Mouse (Mus musculus): Measurements from ENCODE around the gene Sema6c. TPM values are rescaled to one million over a fixed set of nuclear protein-coding genes. Genes with fewer than 3 reads are reported as not detected.

Gene Sema6c
- polyA plus RNA-seq, 1 experiment from 2014 or later: 59.5 TPM

DNA sequence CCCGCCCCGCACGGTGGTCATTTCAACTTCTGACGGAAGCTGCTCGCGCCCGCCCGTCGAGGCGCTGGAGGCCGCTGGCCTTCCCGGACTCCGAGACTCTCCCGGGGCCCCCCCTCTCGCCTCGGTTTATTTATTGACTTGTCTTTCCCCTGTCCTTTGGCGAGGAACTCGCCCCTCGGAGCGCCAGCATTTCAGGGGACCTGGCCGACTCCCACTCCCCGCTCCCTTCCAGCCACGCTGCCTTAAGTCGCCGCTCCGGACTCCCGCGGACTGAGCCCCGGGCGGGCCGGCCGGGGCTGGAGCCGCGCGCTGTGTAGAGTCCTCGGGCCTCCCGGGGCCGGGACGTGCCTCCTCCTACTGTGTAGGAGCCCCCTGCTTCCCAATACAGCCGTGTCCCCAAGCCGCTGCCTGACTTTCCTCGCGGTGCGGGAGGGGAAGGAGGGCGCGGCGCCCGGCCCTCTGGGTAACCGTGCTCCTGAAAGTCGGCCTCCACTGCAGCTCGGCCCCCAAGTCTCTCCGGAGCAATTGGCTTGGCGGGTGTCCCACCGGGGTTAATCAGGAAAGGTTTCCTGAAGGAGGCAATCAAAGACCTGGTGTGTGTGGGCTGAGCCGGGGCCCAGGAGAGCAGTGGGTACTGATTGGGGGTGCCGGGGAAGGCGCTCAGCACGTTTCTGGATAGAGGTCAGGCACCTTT is 13.1 kb downstream of the Sema6c start:
- 3% methylated on average over 58 of the region's 58 CpGs for WGBS
- Histone ChIP-seq H3K27me3 (peaks cover 57% of the 10 kb centered on the region), H3K4me2 (replicated peaks) (peak overlapping the region; percentile 34), H3K36me3 (peaks cover 56% of the 10 kb centered on the region), H3K27ac (no peak overlapping the region), H3K9ac (0 out of 2 replicates have a peak overlapping the region, but pooled peaks have one; percentile 45), H3K4me1 (peaks cover 18% of the 10 kb centered on the region), H3K9me3 (replicated peaks) (no peaks in the 10 kb centered on the region), H3K4me3 (peak overlapping the region; percentile 20)
- peak; percentile 33; the same call in 1 of the 2 replicates for ATAC-seq (ENCODE audit: low FRiP score)

DNA sequence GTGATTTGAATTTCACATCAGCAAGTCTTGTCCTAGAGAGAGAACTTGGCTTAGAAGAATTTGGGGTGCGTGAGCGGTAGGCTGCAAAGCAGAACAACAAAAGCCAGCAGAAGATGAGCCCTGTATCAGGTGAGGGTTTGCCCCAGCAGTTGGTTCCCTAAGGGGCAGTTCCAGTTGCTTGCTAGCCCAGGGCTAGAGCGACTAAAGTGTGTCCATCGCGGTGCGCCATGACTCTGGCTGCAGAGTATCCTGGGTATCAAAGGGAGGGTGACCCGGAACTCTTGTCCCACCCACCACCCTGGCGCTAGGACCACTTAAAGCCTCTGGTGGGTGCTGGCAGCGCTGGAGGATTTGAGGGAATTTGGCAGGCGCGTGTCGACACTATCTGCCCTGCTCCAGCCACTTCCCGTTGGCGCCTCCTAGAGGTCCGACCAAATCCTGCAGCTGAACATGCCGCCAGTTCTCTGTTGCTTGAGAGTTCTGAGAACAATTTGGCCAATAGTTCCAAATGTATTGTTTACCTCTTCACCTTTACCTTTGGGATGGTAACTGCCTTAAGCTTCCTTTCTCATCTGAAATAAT is 13.8 kb downstream of the Sema6c start:
- peaks cover 49% of the 10 kb centered on the region for H3K36me3 ChIP-seq
- H3K9ac ChIP-seq: no peak overlapping the region
- peak overlapping the region; percentile 13; the same call in 1 of the 2 replicates for H3K4me2 ChIP-seq (replicated peaks)
- WGBS: 3% methylated on average over 16 of the region's 16 CpGs
- peak; percentile 44; the same call in 1 of the 2 replicates for ATAC-seq (ENCODE audit: low FRiP score)
- H3K4me3 ChIP-seq: no peak overlapping the region; the same call in 1 of the 2 replicates
- no peaks in the 10 kb centered on the region for H3K9me3 ChIP-seq (replicated peaks)
- peaks cover 51% of the 10 kb centered on the region for H3K27me3 ChIP-seq
- no peak overlapping the region for H3K27ac ChIP-seq
- peaks cover 18% of the 10 kb centered on the region for H3K4me1 ChIP-seq

DNA sequence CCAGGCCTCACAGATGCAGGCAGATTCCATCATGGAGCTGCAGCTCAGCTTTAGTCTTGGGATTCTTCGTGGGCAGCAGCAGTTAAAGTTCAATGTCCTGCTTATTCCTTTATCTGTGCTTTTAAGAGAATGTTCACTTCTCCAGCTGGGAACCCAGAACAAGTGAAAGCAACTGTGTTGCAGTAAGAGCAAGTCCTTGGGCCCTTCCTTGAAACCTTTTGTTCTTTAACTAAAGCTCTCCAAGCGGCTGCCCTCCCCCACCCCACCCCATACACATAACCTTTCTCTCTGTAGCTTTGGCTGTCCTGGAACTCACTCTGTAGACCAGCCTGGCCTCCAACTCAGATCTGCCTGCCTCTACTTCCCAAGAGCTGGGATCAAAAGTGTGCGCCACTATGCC is 16.2 kb downstream of the Sema6c start:
- Histone ChIP-seq H3K4me1 (peaks cover 18% of the 10 kb centered on the region), H3K9ac (no peak overlapping the region), H3K4me2 (replicated peaks) (no peak overlapping the region), H3K27ac (no peak overlapping the region), H3K27me3 (peaks cover 27% of the 10 kb centered on the region), H3K9me3 (replicated peaks) (no peaks in the 10 kb centered on the region), H3K4me3 (no peak overlapping the region), H3K36me3 (peaks cover 25% of the 10 kb centered on the region)
- ATAC-seq (ENCODE audit: low FRiP score): no peak
- WGBS: 69% methylated on average over 3 of the region's 3 CpGs

DNA sequence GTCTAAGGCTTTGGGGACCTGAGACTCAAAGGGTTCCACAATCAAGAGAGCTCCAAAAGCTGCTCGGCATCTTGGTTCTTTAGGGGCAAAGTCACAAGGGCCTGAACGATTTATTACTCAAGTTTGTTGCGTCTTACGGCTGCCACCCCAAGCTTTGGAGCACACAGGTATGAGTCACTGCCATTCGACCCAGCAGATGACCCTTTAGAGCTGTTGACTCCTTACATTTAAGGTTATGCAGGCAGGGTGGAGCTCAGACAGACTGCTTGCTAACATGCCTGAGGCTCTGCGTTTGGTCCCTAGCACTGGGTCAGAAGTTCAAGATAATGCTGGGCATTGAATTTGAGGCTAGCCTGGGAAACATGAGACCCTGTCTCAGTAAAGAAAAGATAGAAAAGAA is 17.3 kb downstream of the Sema6c start:
- no peak overlapping the region for H3K4me2 ChIP-seq (replicated peaks)
- peaks cover 16% of the 10 kb centered on the region for H3K4me1 ChIP-seq
- H3K9ac ChIP-seq: no peak overlapping the region
- peaks cover 16% of the 10 kb centered on the region for H3K27me3 ChIP-seq
- H3K9me3 ChIP-seq (replicated peaks): no peaks in the 10 kb centered on the region
- WGBS: 81% methylated on average over 6 of the region's 6 CpGs
- no peak for ATAC-seq (ENCODE audit: low FRiP score)
- no peak overlapping the region for H3K27ac ChIP-seq
- peaks cover 15% of the 10 kb centered on the region for H3K36me3 ChIP-seq
- no peak overlapping the region for H3K4me3 ChIP-seq

DNA sequence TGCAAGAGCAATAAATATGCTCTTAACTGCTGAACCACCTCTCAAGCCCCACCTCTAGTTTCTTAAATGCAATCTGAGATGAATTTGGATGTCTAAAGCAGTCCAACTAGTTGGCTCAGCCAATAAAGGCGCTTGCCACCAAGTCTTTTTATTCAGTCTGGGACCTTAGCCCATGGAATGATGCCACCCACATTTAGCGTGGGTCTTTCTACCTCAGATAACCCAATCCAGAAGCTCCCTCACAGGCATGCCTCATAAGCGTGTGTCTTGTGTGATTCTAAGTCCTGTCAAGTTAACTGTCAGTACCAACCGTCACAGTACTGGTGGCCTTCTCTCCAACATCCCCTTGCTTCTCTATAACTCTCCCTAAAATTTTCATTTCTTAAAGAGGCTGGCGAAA is 18.7 kb downstream of the Sema6c start:
- no peak for ATAC-seq (ENCODE audit: low FRiP score)

DNA sequence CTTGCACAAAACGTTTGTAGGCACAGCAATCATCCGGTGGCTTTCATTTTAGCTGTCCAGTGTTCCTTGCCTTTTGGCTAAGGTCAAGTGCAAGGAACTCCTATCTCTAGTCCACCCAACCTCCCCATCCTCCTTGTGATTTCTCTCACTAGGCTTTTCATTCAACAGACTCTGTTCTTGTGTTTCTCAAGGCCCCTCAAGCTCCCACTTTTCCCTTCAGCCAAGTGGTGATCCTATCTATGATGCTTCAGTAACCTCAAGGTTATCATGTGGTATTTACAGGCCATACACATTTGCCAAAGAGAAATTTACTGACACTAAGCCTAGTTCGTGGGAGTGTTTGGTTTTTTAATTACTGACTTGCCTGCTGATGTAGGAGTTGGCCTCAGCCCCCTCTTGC is 19.6 kb downstream of the Sema6c start:
- WGBS: 72% methylated on average over 3 of the region's 3 CpGs
- Histone ChIP-seq H3K9me3 (replicated peaks) (no peaks in the 10 kb centered on the region), H3K27ac (no peak overlapping the region), H3K4me3 (no peak overlapping the region), H3K27me3 (no peaks in the 10 kb centered on the region), H3K36me3 (peaks cover 12% of the 10 kb centered on the region; the same call in 1 of the 2 replicates), H3K9ac (no peak overlapping the region), H3K4me2 (replicated peaks) (no peak overlapping the region), H3K4me1 (no peaks in the 10 kb centered on the region)
- no peak for ATAC-seq (ENCODE audit: low FRiP score)

More for the DNA sequence above, 18.7 kb downstream of the Sema6c start:
- H3K27ac ChIP-seq: no peak overlapping the region
- H3K9ac ChIP-seq: no peak overlapping the region
- WGBS: 89% methylated on average over 5 of the region's 5 CpGs
- H3K27me3 ChIP-seq: peaks cover 2% of the 10 kb centered on the region; the same call in 1 of the 2 replicates
- peaks cover 3% of the 10 kb centered on the region for H3K4me1 ChIP-seq
- no peaks in the 10 kb centered on the region for H3K9me3 ChIP-seq (replicated peaks)
- H3K36me3 ChIP-seq: peaks cover 5% of the 10 kb centered on the region
- no peak overlapping the region for H3K4me3 ChIP-seq
- no peak overlapping the region for H3K4me2 ChIP-seq (replicated peaks)

DNA sequence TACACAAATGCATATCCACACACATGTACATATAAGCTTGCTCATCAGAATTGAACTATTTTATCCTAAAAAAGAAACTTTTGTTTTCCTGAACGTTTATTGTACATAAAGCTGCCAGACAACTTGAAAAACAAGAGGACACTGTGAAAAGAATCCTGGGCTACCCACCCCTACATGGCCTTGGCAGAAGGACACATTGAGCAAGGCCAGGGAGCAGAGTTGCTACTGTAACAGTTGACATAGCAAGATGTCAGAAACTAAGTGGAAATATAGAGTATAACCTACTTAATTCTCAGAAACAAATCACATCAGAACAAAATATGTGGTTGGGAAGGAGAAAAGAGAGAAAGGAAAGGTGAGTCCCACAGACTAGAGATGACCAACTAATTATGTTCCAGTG is 21.6 kb downstream of the Sema6c start:
- no peaks in the 10 kb centered on the region for H3K27me3 ChIP-seq
- peaks cover 24% of the 10 kb centered on the region for H3K36me3 ChIP-seq
- no peaks in the 10 kb centered on the region for H3K4me1 ChIP-seq
- no peak overlapping the region for H3K27ac ChIP-seq
- no peak overlapping the region for H3K4me2 ChIP-seq (replicated peaks)
- H3K9me3 ChIP-seq (replicated peaks): no peaks in the 10 kb centered on the region
- H3K9ac ChIP-seq: no peak overlapping the region
- H3K4me3 ChIP-seq: no peak overlapping the region
- 76% methylated on average over 1 of the region's 1 CpGs for WGBS
- no peak for ATAC-seq (ENCODE audit: low FRiP score)

DNA sequence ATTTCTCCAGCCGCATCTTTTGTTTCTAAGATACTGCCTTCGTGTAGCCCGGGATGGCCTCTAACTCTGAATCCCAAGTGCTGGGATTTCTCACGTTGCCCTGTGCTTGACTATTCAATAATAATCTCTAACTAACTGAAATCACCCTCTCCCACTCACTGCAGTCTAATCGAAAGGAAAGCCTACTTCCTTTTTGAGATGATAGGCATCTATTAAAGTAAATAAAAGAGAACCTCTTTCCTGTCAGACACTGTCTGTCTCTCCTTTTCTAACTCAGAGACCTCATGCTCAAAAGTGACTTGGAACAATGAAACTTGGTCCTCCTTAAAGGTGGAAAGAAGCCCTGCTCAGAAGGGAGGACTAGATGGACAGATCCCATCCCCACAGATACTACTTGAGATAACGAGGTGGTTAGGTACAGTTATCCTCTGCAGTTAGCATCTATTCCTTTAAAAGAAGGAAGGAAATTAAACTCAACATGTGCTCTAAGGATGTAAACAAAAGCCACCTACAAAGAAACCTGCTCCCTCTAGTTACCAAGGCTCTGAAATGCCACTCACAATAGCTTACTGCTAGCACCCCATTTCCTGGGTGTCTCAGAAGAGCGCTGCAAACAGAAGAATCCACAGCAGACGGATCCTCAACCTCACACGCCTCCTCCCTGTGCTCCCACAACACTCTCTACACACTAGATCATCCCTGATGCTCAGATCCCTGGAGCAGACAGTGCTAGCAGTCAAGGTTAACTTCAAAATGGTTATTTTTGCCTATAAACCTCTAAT is 24.7 kb downstream of the Sema6c start:
- Histone ChIP-seq H3K4me3 (no peak overlapping the region), H3K9ac (no peak overlapping the region), H3K9me3 (replicated peaks) (no peaks in the 10 kb centered on the region), H3K4me2 (replicated peaks) (no peak overlapping the region), H3K27ac (no peak overlapping the region), H3K27me3 (no peaks in the 10 kb centered on the region), H3K36me3 (peaks cover 55% of the 10 kb centered on the region), H3K4me1 (no peaks in the 10 kb centered on the region)
- ATAC-seq (ENCODE audit: low FRiP score): no peak
- 94% methylated on average over 9 of the region's 9 CpGs for WGBS

DNA sequence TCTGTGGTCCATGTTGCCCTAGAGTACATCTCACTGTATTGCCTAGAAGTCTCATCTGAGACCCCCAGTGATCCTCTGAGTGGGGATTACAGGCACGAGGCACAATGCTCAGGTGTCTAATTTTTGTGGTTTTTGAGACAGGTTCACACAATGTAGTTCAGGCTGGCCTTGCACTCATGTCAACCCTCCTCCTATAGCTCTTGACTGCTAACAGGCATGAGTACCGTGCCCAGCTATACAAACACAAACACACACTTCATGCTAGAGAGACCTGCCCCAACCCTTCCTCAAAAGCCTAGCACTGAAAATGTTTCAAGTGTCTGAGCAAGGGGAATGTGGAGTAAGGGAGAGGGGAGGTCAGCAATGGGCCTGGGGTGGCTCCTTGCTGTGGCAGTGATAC is 25.8 kb downstream of the Sema6c start:
- Histone ChIP-seq H3K27ac (no peak overlapping the region), H3K9ac (no peak overlapping the region), H3K4me1 (no peaks in the 10 kb centered on the region), H3K4me3 (no peak overlapping the region), H3K4me2 (replicated peaks) (no peak overlapping the region), H3K9me3 (replicated peaks) (no peaks in the 10 kb centered on the region), H3K36me3 (peaks cover 63% of the 10 kb centered on the region), H3K27me3 (no peaks in the 10 kb centered on the region)
- 98% methylated on average over 2 of the region's 2 CpGs for WGBS
- no peak for ATAC-seq (ENCODE audit: low FRiP score)

DNA sequence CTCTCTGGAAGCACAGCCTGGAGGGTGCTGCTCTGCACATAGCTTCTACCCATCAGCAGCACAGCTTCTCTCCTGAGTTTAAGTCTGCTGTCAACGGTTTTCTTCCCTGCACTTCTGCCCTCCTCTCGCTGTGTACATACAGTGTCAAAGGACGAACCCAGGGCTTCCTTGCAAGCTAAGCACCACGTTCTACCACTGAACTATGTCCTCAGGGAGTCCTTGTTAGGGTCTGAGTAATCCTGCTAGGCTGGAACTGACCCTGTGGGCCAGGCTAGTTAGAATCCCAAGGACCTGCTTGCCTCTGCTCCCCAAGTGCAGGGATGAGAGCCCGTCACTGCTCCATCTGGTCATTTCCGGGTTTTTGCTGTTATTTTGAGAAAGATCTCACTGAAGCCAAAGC is 26.6 kb downstream of the Sema6c start:
- no peak overlapping the region for H3K4me3 ChIP-seq
- H3K4me2 ChIP-seq (replicated peaks): no peak overlapping the region
- no peaks in the 10 kb centered on the region for H3K4me1 ChIP-seq
- ATAC-seq (ENCODE audit: low FRiP score): no peak
- peaks cover 63% of the 10 kb centered on the region for H3K36me3 ChIP-seq
- no peaks in the 10 kb centered on the region for H3K9me3 ChIP-seq (replicated peaks)
- WGBS: 89% methylated on average over 6 of the region's 6 CpGs
- no peak overlapping the region for H3K9ac ChIP-seq
- H3K27ac ChIP-seq: no peak overlapping the region
- H3K27me3 ChIP-seq: no peaks in the 10 kb centered on the region

DNA sequence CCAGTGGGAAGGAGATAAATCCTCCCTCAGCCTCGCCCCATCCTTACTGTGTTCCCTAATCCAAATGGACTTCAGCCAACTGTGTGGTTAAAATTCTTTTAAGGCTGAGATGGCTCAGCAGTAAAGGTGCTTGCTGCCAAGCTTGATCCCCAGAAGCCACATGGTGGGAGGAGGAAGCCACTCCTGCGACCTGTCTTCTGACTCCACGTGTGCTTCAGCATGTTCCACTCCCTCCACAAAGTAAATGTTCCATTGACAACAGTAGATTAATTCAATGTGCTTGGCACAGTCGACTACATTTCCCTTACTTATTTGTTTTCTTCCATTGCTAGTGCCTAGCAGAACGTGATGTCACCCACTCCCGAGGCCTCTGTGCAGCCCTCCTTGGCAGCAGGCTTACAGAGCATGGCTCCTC is 34.5 kb downstream of the Sema6c start:
- ATAC-seq (ENCODE audit: low FRiP score): no peak
- H3K4me1 ChIP-seq: no peaks in the 10 kb centered on the region

DNA sequence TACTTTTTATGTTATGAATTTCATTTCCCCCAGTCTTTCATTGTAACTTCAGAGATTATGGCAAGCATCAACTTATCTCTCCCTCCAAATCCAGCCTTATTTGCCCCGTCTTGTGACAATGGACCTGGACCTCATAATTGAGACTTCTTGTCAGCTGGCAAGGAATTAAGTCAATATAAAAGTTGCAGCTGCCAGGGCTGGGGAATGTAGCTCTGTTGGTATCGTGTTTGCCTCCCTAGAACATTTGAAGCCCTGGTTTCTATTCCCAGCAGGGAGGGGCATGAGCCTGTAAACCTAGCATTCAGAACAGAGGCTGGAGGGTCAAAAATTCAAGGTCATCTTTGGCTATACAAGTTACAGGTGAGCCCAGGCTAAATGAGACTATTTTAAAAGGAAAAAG is 35.5 kb downstream of the Sema6c start:
- Histone ChIP-seq H3K9ac (no peak overlapping the region), H3K4me3 (no peak overlapping the region), H3K36me3 (peaks cover 60% of the 10 kb centered on the region), H3K27me3 (no peaks in the 10 kb centered on the region), H3K27ac (no peak overlapping the region), H3K4me2 (replicated peaks) (no peak overlapping the region), H3K9me3 (replicated peaks) (no peaks in the 10 kb centered on the region), H3K4me1 (no peaks in the 10 kb centered on the region)
- 92% methylated on average over 2 of the region's 2 CpGs for WGBS
- no peak for ATAC-seq (ENCODE audit: low FRiP score)

More for the DNA sequence above, 34.5 kb downstream of the Sema6c start:
- Histone ChIP-seq H3K27me3 (no peaks in the 10 kb centered on the region), H3K4me3 (no peak overlapping the region), H3K9me3 (replicated peaks) (no peaks in the 10 kb centered on the region), H3K9ac (no peak overlapping the region), H3K36me3 (peaks cover 58% of the 10 kb centered on the region), H3K4me2 (replicated peaks) (no peak overlapping the region), H3K27ac (no peak overlapping the region)
- 89% methylated on average over 6 of the region's 6 CpGs for WGBS

Measured in hindbrain, embryonic 12.5 days (tissue).